Mouse (Mus musculus): Measurements from ENCODE around the gene Slc25a25. TPM values are rescaled to one million over a fixed set of nuclear protein-coding genes. Genes with fewer than 3 reads are reported as not detected.

Gene Slc25a25
- polyA plus RNA-seq, 1 experiment = 6.9 TPM

DNA sequence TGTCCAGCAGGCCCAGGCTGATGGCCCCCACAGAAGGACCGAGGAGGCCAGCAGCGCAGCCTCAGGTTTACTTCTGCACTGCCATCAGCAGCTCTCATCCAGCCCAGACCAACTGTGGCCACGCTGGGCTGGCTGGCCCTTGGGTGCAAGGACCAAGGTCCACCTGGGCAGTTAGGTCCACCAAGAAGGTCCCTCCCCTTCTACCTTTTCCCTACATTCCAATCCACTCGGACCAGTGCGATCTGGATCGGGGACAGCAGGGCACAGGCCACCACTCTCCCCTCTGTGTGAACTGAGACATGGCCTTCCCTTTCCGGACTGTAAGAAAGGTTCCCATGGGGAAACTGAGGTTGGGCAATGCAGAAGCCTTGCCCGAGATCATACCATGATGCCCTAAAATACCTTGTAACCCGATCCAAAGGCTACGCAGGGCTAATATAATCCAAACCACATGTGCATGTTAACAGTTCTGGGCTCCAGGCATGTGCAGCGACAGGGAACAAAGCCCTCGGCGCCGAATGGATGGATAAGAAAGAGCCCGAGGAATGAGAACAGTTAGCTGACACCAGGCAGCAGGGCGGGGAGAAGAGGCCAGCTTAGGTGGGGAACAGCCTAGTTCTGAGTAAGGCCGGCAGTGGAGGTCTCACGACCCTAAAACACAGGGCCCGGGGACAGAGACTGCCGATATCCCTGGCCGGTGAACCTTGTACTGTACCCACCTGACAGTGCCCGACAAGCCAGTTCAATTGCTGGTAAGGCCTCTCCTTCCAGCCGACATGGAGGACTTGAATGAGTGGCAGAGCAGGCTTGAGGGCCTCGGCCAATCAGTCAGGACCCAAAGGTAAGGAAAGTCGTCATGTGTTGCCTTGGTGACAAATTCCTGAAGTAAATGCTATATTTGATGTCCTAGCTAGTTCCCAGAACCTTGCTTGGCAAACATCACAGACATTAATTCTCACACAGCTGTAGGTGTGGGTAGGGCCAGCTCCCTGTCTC, 42.5 kb downstream of the Slc25a25 start:
- no peak overlapping the region for H3K27ac ChIP-seq (ENCODE audit: insufficient read depth, low read depth, low read length)
- H3K4me1 ChIP-seq (ENCODE audit: control insufficient read depth, insufficient read depth, low read length) = no peaks in the 10 kb centered on the region
- no peak overlapping the region for H3K4me3 ChIP-seq (ENCODE audit: insufficient read depth, low read length)
- TF ChIP-seq POLR2A (IDR thresholded peaks at IDR 0.05; ENCODE audit: borderline replicate concordance, low read depth, low read length) = no peak
- no peak for TF ChIP-seq CTCF (IDR thresholded peaks at IDR 0.05; ENCODE audit: low read depth, low read length)

DNA sequence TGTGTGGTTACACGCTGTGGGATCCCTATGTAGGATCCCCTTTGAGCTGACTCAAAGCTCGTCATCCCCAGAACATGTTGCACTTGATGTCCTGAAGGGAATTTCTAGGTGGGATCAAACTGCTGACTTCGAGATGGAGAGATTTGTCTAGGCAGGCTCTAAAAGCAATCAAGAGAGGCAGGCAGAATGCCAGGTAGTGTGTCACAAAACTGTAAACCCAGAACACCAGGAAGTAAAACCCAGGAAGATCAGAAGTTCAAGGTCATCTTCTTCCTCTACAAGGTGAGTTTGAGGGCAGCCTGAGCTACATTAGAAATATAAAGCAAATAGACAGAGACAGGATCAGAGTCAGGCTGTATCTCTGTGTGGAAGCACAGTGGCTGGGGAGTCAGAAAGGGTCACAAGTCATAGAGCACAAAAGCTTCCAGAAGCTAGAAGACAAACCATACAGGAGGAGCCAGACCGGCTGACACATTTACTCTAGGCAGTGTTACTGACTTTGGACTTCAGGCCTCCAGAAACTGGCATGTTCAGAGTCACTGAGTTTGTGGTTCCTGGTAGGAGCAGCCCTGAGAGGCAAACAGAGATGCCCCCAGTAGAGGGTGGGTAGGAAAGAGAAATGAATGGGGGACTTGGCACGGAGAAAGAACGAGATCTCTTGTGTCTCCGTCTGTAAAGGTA, 44.0 kb downstream of the Slc25a25 start:
- no peak overlapping the region for H3K4me3 ChIP-seq (ENCODE audit: insufficient read depth, low read length)
- no peaks in the 10 kb centered on the region for H3K4me1 ChIP-seq (ENCODE audit: control insufficient read depth, insufficient read depth, low read length)
- no peak for TF ChIP-seq POLR2A (IDR thresholded peaks at IDR 0.05; ENCODE audit: borderline replicate concordance, low read depth, low read length)
- TF ChIP-seq CTCF (IDR thresholded peaks at IDR 0.05; ENCODE audit: low read depth, low read length) = no peak
- H3K27ac ChIP-seq (ENCODE audit: insufficient read depth, low read depth, low read length) = no peak overlapping the region

DNA sequence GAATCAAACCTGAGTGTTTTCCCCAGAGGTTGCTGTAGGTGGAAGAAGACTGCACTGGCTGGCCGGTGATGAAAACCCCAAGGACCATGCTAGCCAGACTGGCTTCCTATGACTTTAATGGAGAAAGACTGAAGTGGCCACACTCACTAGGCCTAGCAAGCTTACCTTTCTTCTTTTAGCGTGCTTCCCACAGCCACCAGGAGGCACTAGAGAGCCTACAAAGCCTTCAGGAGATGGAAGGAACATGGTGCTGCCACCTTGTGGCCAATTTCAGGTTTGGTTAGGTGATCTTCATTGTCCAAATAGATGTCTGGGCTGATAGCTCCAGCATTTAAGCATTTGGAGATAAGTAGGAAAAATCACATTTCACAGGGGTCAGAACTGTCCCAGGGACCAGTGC, 46.6 kb downstream of the Slc25a25 start:
- no peak for TF ChIP-seq POLR2A (IDR thresholded peaks at IDR 0.05; ENCODE audit: borderline replicate concordance, low read depth, low read length)
- peak; percentile 100 for TF ChIP-seq CTCF (IDR thresholded peaks at IDR 0.05; ENCODE audit: low read depth, low read length)
- Histone ChIP-seq H3K27ac (ENCODE audit: insufficient read depth, low read depth, low read length) (no peak overlapping the region), H3K4me1 (ENCODE audit: control insufficient read depth, insufficient read depth, low read length) (no peaks in the 10 kb centered on the region), H3K4me3 (ENCODE audit: insufficient read depth, low read length) (no peak overlapping the region)

DNA sequence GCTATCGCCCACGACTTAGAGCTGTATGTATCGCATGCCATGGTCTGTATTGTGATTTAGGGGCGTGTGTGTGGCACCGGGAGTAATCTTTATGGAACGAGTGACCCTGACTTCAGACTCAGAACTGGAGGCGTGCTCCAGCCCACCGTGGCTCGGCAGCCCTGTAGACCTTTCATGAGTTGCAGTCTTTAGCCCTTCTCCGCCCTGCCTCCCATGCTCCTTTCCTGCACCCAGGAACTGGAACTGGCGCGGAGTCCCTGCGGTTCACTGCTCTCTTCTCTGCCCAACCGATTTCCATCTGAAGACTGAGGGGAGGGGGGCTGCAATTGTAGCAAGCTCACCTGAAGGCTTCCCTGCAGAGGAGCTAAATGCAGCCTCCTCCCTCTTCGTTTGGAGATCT, 54.5 kb downstream of the Slc25a25 start:
- H3K4me1 ChIP-seq (ENCODE audit: control insufficient read depth, insufficient read depth, low read length) = peaks cover 4% of the 10 kb centered on the region; the same call in 1 of the 2 replicates
- H3K27ac ChIP-seq (ENCODE audit: insufficient read depth, low read depth, low read length) = peak overlapping the region; percentile 89
- no peak for TF ChIP-seq POLR2A (IDR thresholded peaks at IDR 0.05; ENCODE audit: borderline replicate concordance, low read depth, low read length)
- no peak for TF ChIP-seq CTCF (IDR thresholded peaks at IDR 0.05; ENCODE audit: low read depth, low read length)
- H3K4me3 ChIP-seq (ENCODE audit: insufficient read depth, low read length) = peak overlapping the region; percentile 85

DNA sequence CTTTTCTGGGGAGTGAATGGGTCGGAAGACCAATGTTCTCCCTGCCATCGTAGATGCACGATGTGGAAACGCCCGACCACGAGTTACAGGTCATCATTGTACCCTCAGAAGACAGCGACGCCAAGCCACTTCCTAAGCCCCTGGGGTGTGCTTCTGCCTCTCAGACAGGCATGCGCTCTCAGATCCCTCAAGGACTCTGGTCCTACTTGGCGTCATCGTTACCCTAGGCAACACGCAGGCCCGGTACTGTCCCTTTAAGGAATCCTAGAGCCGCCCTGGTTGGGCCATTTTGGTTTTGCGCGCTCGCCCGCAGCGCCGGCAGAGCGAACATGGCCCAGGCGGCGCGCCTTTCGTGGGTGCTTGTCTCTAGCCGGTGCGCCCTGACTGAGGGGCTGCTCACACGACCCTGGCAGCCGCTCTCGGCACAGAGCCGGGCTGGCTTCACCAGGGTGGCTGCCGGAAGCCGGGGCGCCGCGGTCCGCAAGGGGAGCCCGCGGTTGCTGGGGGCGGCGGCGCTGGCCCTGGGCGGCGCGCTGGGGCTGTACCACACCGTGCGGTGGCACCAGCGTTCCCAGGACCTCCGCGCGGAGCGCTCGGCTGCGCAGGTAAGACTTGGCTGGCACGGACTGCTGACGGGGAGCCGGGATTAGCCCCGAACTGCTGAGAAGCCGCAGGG, 55.2 kb downstream of the Slc25a25 start:
- Histone ChIP-seq H3K27ac (ENCODE audit: insufficient read depth, low read depth, low read length) (peak overlapping the region; percentile 89), H3K4me3 (ENCODE audit: insufficient read depth, low read length) (peak overlapping the region; percentile 85), H3K4me1 (ENCODE audit: control insufficient read depth, insufficient read depth, low read length) (peaks cover 4% of the 10 kb centered on the region; the same call in 1 of the 2 replicates)
- TF ChIP-seq POLR2A (IDR thresholded peaks at IDR 0.05; ENCODE audit: borderline replicate concordance, low read depth, low read length) (no peak), CTCF (IDR thresholded peaks at IDR 0.05; ENCODE audit: low read depth, low read length) (no peak)

DNA sequence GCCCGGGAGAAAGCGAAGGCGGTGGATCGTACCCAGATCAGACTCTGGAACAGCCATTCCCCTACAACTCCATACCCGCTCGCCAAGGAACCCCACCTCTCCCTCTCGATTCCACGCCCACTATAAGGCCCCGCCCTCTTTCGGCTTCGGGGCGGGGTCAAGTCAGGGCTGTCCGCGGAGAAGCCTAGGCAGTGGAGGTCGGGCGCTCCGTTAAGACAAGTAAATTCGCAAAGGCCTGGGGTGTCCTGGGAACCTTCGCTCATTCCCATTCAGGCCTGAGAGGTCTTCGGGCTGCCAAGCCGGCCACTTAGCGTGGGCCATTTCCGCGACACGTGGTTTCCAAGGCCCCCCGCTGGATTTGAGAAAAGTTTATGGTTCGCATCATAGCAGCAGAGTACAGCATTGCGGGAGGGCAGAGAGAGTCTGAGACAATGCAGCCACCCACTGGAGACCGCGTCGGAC, 55.7 kb downstream of the Slc25a25 start, which contains the start of gene Ptges2:
Ptges2 (plus strand) TSS at position 413 of the 462 bp plus-strand sequence.
- Histone ChIP-seq H3K27ac (ENCODE audit: insufficient read depth, low read depth, low read length) (peak within 1 kb of the TSS; percentile 89), H3K4me1 (ENCODE audit: control insufficient read depth, insufficient read depth, low read length) (peaks cover 4% of the 10 kb centered on the region; the same call in 1 of the 2 replicates), H3K4me3 (ENCODE audit: insufficient read depth, low read length) (peak within 1 kb of the TSS; percentile 85)
- TF ChIP-seq CTCF (IDR thresholded peaks at IDR 0.05; ENCODE audit: low read depth, low read length) = no peak
- no peak for TF ChIP-seq POLR2A (IDR thresholded peaks at IDR 0.05; ENCODE audit: borderline replicate concordance, low read depth, low read length)

DNA sequence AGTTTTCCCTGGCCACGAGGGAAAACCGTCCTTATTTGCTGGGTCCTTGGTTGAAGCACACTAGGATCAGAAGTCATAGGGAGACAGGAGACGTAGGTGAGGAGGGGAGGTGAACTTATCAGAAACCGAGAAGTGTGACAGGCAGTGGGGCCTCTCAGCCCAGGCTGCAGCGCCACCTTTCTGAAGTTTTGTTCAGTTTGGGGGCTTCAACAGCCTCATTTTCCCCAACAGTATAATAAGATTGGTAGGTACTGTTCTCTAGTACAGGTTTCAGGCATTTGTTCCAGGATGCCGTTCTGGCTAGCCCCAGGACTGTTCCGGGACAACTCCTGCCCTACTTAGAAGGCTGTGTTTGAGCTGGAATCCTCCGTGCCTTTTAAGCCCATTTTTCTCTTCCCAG, 56.3 kb downstream of the Slc25a25 start:
- peak overlapping the region; percentile 28; the same call in 1 of the 2 replicates for H3K27ac ChIP-seq (ENCODE audit: insufficient read depth, low read depth, low read length)
- peak overlapping the region; percentile 85 for H3K4me3 ChIP-seq (ENCODE audit: insufficient read depth, low read length)
- TF ChIP-seq POLR2A (IDR thresholded peaks at IDR 0.05; ENCODE audit: borderline replicate concordance, low read depth, low read length) (no peak), CTCF (IDR thresholded peaks at IDR 0.05; ENCODE audit: low read depth, low read length) (peak; percentile 39)
- H3K4me1 ChIP-seq (ENCODE audit: control insufficient read depth, insufficient read depth, low read length) = peaks cover 4% of the 10 kb centered on the region; the same call in 1 of the 2 replicates

DNA sequence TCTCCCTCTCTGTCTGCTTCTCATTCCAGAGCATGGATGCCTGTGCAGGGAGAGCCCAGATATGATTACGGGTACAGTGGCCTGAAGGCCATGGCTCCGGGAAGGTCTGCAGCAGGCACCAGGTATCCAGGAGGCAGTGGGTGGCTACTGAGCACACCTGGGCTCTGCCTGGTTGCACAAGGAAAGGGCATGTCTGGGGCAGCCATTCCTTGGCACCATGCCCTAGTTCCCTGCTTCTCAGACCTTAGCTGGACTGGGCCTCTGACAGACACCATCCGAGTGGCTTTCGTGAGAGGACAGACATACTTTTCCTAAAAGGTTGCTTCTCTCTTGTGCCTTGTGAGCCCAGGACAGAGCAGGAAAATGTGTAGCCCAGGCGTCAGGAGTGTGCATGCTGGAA, 59.2 kb downstream of the Slc25a25 start:
- TF ChIP-seq POLR2A (IDR thresholded peaks at IDR 0.05; ENCODE audit: borderline replicate concordance, low read depth, low read length) = no peak
- no peak for TF ChIP-seq CTCF (IDR thresholded peaks at IDR 0.05; ENCODE audit: low read depth, low read length)
- Histone ChIP-seq H3K4me1 (ENCODE audit: control insufficient read depth, insufficient read depth, low read length) (peaks cover 16% of the 10 kb centered on the region), H3K27ac (ENCODE audit: insufficient read depth, low read depth, low read length) (no peak overlapping the region), H3K4me3 (ENCODE audit: insufficient read depth, low read length) (no peak overlapping the region)

DNA sequence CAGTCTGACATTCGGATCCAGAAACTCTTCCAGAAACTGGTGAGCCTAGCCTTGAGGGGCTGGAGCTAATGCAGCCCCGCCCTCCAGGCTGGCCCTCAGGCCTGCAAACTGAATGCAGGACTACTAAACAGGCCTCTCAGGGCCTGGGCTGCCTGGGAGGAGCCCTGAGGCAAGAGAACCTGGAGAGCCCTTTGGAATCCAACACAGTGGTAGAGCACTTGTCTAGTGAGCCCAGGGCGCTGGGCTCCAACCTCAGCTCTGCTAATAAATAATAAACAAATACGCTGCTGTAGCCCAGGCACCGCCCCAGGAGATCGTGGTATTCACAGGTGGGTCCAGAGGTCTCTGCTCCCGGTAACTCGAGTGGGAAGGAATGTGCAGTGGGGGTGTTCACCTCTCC, 60.4 kb downstream of the Slc25a25 start:
- no peak overlapping the region for H3K4me3 ChIP-seq (ENCODE audit: insufficient read depth, low read length)
- peaks cover 16% of the 10 kb centered on the region for H3K4me1 ChIP-seq (ENCODE audit: control insufficient read depth, insufficient read depth, low read length)
- no peak overlapping the region for H3K27ac ChIP-seq (ENCODE audit: insufficient read depth, low read depth, low read length)
- no peak for TF ChIP-seq CTCF (IDR thresholded peaks at IDR 0.05; ENCODE audit: low read depth, low read length)
- no peak for TF ChIP-seq POLR2A (IDR thresholded peaks at IDR 0.05; ENCODE audit: borderline replicate concordance, low read depth, low read length)

Data from bone marrow macrophage, adult 2 months (primary cell).